Mouse (Mus musculus): ENCODE measurements around the gene Gm9944.

The Gm9944 gene

GRCm38 (mm10) chr4:144453217-144453616, at the start of gene Gm9944:
Gm9944 (minus strand) TSS chr4:144453317.
- no peak for DNase-seq (ENCODE audit: low read depth)

GRCm38 (mm10) chr4:144493331-144493730, 40.2 kb upstream of the Gm9944 start:
- no peak for DNase-seq (ENCODE audit: low read depth)

DNA sequence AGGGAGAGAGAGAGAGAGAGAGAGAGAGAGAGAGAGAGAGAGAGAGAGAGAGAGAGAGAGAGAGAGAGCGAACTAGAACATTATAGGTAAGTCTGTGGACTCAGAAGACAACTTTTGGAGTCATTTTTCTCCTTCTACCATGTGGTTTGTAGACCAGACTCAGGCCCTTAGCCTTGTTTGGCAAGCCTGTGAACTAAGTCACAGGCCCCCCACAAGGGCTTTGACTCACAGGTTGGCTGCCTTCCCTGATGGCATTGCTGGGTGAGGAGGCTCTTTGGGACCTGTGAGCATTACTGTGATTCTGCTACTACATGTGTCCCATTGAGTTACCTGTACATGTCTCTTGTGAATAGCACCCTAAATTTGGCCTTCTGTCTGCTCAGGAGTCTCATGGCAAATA, 15.0 kb upstream of the Gm9944 start:
- no peak for DNase-seq (ENCODE audit: low read depth)

GRCm38 (mm10) chr4:144465206-144465605, 12.1 kb upstream of the Gm9944 start:
- no peak for DNase-seq (ENCODE audit: low read depth)

DNA sequence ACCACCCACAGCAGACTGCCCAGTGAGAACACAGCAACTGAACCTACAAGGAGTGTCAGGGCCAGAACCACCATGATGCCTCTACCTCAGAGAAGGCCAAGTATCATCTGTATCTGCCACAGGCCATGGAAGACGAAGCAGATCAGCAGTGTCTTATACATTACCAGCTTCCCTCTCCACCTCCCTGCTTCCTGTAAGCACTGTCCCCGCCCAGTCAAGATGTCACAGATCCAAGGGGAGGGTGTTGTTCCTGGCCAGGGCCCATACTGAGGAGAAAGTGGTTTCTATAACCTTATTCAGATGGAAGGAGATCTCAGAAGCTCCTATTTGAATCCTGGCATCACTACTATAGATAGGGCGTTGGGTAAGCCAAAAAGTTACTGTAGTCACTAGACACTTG, 10.5 kb upstream of the Gm9944 start, which contains the start of gene Aadacl3:
TSS of gene Aadacl3 (minus strand) at position 101 of the 400 bp plus-strand sequence.
- no peak for DNase-seq (ENCODE audit: low read depth)

- no peak for DNase-seq (ENCODE audit: low read depth)
These were observed 4.6 kb downstream of the Gm9944 start for GRCm38 (mm10) chr4:144448546-144448945.

DNA sequence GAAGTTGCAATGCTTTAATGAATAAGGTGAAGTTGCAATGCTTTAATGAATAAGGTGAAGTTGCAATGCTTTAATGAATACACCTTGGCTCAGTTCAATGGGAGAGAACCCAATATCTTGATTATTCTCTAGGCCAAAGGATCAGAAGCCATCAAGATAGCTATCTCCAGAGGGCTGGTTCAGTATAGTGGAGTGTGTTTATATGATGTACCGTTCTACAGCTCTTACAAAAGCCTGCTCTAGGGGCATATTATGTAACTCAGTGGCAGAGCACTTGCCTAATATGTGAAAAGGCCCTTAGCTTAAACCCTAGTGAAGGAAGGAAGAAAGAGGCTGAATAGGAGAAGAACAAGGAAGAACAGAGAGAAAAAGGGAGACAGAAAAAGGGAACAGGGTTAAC, 11.5 kb downstream of the Gm9944 start:
- no peak for DNase-seq (ENCODE audit: low read depth)

GRCm38 (mm10) chr4:144441095-144441494, 12.0 kb downstream of the Gm9944 start:
- no peak for DNase-seq (ENCODE audit: low read depth)

- DNase-seq (ENCODE audit: low read depth): no peak
These were observed 14.4 kb downstream of the Gm9944 start, which contains the start of gene 1700012P22Rik for GRCm38 (mm10) chr4:144438672-144439071. 1700012P22Rik (minus strand) TSS chr4:144438772.

- DNase-seq (ENCODE audit: low read depth): no peak
These were observed 19.9 kb downstream of the Gm9944 start for GRCm38 (mm10) chr4:144433216-144433615.

DNA sequence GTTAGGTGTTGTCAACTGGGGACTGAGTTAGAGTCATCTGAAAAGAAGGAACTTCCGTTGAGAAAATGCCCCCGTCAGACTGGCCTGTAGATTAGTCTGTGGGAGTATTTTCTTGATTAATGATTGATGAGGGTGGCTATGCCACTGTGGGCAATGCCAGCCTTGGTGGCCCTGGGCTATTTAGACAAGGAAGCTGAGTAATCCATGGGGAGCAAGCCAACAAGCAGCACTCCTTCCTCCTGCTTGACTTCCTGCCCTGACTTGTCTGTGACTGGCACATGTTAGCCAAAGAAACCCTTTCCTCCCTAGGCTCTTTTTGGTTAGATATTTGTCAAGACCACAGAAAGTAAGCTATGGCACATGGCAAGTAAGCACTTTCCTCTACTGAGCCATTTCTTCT, 22.4 kb downstream of the Gm9944 start:
- DNase-seq (ENCODE audit: low read depth): no peak

GRCm38 (mm10) chr4:144428868-144429267, 24.2 kb downstream of the Gm9944 start:
- peak; percentile 19 for DNase-seq (ENCODE audit: low read depth)

DNA sequence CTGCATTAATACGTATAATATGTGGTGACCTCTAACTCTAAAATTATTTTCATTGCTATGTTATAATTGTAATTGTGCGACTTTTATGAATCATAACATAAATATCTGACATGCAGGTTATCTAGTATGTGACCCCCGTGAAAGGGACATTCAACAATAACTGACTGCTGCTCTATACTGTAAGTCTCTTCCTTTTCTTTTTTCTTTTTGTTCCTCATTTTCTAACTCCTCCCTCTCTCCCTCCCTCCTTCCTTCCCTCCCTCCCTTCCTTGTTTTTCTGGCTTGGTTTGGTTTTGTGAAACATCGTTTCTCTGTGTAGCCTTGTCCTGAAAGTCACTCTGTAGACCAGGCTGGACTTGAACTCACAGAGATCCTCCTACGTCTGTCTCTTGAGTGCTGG, 28.5 kb downstream of the Gm9944 start:
- DNase-seq (ENCODE audit: low read depth): no peak

DNA sequence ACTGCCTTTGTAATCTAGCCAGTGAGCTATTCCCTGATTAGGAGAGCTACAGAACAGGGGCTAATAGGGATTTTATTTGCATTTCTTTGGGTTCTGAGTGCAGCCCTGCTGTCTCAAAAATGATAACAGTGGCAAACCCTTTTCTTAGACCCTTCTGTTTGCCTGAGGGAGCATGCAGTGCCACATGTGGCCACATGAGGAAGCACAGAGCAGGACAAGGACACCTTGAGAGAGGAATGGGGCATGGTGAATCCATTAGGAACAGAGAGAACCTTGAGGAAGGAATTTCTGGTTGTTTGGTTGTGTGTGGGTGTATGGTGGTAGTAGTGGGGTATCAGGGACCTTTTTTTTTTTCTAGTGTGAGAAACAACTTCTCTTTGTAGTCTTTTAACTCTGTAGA, 32.5 kb downstream of the Gm9944 start:
- DNase-seq (ENCODE audit: low read depth): no peak

GRCm38 (mm10) chr4:144408290-144408689, 44.8 kb downstream of the Gm9944 start, which contains the start of gene Pramef12:
Pramef12 (minus strand) TSS chr4:144408464.
- DNase-seq (ENCODE audit: low read depth): no peak

DNA sequence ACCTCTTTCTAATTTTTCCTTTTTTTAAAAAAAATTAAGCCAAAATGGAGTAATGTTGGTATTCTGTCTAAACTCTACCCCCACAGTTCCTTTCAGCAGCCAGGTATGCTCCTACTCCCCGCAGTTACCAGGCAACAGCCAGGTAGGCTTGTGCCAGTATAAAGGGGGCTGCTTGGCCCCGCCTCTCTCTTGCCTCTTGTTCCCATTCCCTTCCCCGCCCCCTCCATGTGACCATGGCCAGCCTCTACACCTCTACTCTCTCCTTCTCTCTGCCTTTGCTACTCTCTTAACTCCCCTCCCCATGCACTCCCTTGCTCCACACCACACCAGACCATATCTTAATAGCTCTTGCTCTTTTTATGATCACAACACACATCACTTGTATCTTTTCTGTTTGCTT, 46.9 kb downstream of the Gm9944 start:
- no peak for DNase-seq (ENCODE audit: low read depth)

- no peak for DNase-seq (ENCODE audit: low read depth)
These were observed 48.5 kb downstream of the Gm9944 start for GRCm38 (mm10) chr4:144404456-144405086.

Data from c-Kit-positive CD71-positive TER-119-negative erythroid progenitor cells, embryonic 14.5 days (primary cell).